Mouse (Mus musculus) hindbrain, embryonic 16.5 days (tissue): ENCODE measurements at regions not wholly inside any gene's neighbourhood (a gene's known extent, or its start where the extent isn't known, plus 50 kb on each side); places are given as distances from the start of the nearest gene placed in this dataset.

Experiments used
- ATAC-seq: fragments of 200-750 bp; cut with Nextera tagmentation; 2 replicates; pipeline ENCODE4 v1.8.0; 2017; ENCODE audit warnings: moderate TSS enrichment, moderate library complexity
- H3K27ac ChIP-seq: fragments of 300-500 bp; sonication (generic); 2 replicates; pipeline ENCODE4 v1.5.1; 2014; ENCODE audit warnings: low read depth, mild to moderate bottlenecking, control low read depth, low read length, moderate library complexity
- H3K27me3 ChIP-seq: fragments of 300-500 bp; sonication (generic); replicated peaks from 2 replicates; pipeline ENCODE4 v1.6.1; 2014; ENCODE audit warnings: low read length; ENCODE audit not compliant: control insufficient read depth, insufficient read depth
- H3K36me3 ChIP-seq: fragments of 300-500 bp; sonication (generic); 2 replicates; pipeline ENCODE4 v1.6.1; 2014; ENCODE audit warnings: mild to moderate bottlenecking, low read length, moderate library complexity, mixed read lengths; ENCODE audit not compliant: control insufficient read depth, insufficient read depth
- H3K4me1 ChIP-seq: fragments of 300-500 bp; sonication (generic); 2 replicates; pipeline ENCODE4 v1.6.1; 2014; ENCODE audit warnings: low read depth, low read length; ENCODE audit not compliant: control insufficient read depth, insufficient read depth
- H3K4me2 ChIP-seq: fragments of 300-500 bp; sonication (generic); 2 replicates; pipeline ENCODE4 v1.6.1; 2014; ENCODE audit warnings: mild to moderate bottlenecking, low read length, control low read depth, moderate library complexity
- H3K4me3 ChIP-seq: fragments of 300-500 bp; sonication (generic); 2 replicates; pipeline ENCODE4 v1.5.1; 2014; ENCODE audit warnings: mild to moderate bottlenecking, low read length, control low read depth, moderate library complexity
- H3K9ac ChIP-seq: fragments of 300-500 bp; sonication (generic); 2 replicates; pipeline ENCODE4 v1.6.1; 2014; ENCODE audit warnings: low read depth, mild to moderate bottlenecking, control low read depth, low read length, moderate library complexity
- H3K9me3 ChIP-seq: fragments of 300-500 bp; sonication (generic); 2 replicates; pipeline ENCODE4 v1.6.1; 2014; ENCODE audit warnings: mild to moderate bottlenecking, low read length, moderate library complexity; ENCODE audit not compliant: control insufficient read depth
- WGBS: fragments of 180-500 bp; shearing (Covaris S2); extraction: QIAGEN DNeasy Blood & Tissue Kit; methylation state at CpG from one replicate; pipeline ENCODE4 v1.1.7; 2014; 5-methylcytosine and 5-hydroxymethylcytosine counted together

GRCm38 (mm10) chr1:183826300-183826699 lies 186.8 kb upstream of the Dusp10 start:
- no peaks in the 10 kb centered on the region for H3K36me3 ChIP-seq
- no peaks in the 10 kb centered on the region for H3K4me1 ChIP-seq

GRCm38 (mm10) chr1:183845135-183845534 lies 168.0 kb upstream of the Dusp10 start:
- no peak overlapping the region for H3K27ac ChIP-seq
- no peaks in the 10 kb centered on the region for H3K36me3 ChIP-seq
- ATAC-seq, result no peak
- no peak overlapping the region for H3K9ac ChIP-seq
- WGBS, result 72% methylated on average over 4 of the region's 4 CpGs
- no peaks in the 10 kb centered on the region for H3K27me3 ChIP-seq
- H3K4me1 ChIP-seq, result no peaks in the 10 kb centered on the region
- H3K4me2 ChIP-seq, result no peak overlapping the region
- H3K9me3 ChIP-seq, result no peaks in the 10 kb centered on the region
- H3K4me3 ChIP-seq, result no peak overlapping the region

More at GRCm38 (mm10) chr1:183826300-183826699, 186.8 kb upstream of the Dusp10 start:
- Histone ChIP-seq H3K9me3 (no peaks in the 10 kb centered on the region), H3K4me2 (no peak overlapping the region), H3K27ac (no peak overlapping the region), H3K27me3 (no peaks in the 10 kb centered on the region), H3K4me3 (no peak overlapping the region), H3K9ac (no peak overlapping the region)
- 29% methylated on average over 4 of the region's 4 CpGs for WGBS
- no peak for ATAC-seq

- Histone ChIP-seq H3K9ac (no peak overlapping the region), H3K4me1 (no peaks in the 10 kb centered on the region), H3K4me2 (no peak overlapping the region), H3K9me3 (no peaks in the 10 kb centered on the region), H3K27ac (no peak overlapping the region), H3K36me3 (no peaks in the 10 kb centered on the region), H3K4me3 (no peak overlapping the region), H3K27me3 (no peaks in the 10 kb centered on the region)
- no peak for ATAC-seq
- WGBS, result 80% methylated on average over 3 of the region's 3 CpGs
These were observed 159.0 kb upstream of the Dusp10 start for GRCm38 (mm10) chr1:183853956-183854613.

GRCm38 (mm10) chr1:183865111-183865510 lies 148.0 kb upstream of the Dusp10 start:
- no peak overlapping the region for H3K4me3 ChIP-seq
- H3K9ac ChIP-seq, result no peak overlapping the region
- no peaks in the 10 kb centered on the region for H3K4me1 ChIP-seq
- ATAC-seq, result no peak
- H3K27me3 ChIP-seq, result no peaks in the 10 kb centered on the region
- H3K9me3 ChIP-seq, result no peaks in the 10 kb centered on the region
- H3K4me2 ChIP-seq, result no peak overlapping the region
- no peak overlapping the region for H3K27ac ChIP-seq
- no peaks in the 10 kb centered on the region for H3K36me3 ChIP-seq
- WGBS, result 83% methylated on average over 4 of the region's 4 CpGs

- no peaks in the 10 kb centered on the region for H3K27me3 ChIP-seq
- no peak overlapping the region for H3K4me2 ChIP-seq
- no peak overlapping the region for H3K4me3 ChIP-seq
- H3K36me3 ChIP-seq, result no peaks in the 10 kb centered on the region
- H3K27ac ChIP-seq, result no peak overlapping the region
- 96% methylated on average over 3 of the region's 3 CpGs for WGBS
- no peaks in the 10 kb centered on the region for H3K4me1 ChIP-seq
- ATAC-seq, result no peak
- H3K9ac ChIP-seq, result no peak overlapping the region
- H3K9me3 ChIP-seq, result no peaks in the 10 kb centered on the region
These were observed 147.5 kb upstream of the Dusp10 start for GRCm38 (mm10) chr1:183865586-183865985.

GRCm38 (mm10) chr1:183868965-183869364 lies 144.1 kb upstream of the Dusp10 start:
- no peaks in the 10 kb centered on the region for H3K36me3 ChIP-seq
- 97% methylated on average over 5 of the region's 5 CpGs for WGBS
- no peak for ATAC-seq

GRCm38 (mm10) chr1:183895936-183896335 lies 117.2 kb upstream of the Dusp10 start:
- no peak overlapping the region for H3K27ac ChIP-seq
- H3K9ac ChIP-seq, result no peak overlapping the region
- 87% methylated on average over 3 of the region's 3 CpGs for WGBS
- H3K4me3 ChIP-seq, result no peak overlapping the region
- no peaks in the 10 kb centered on the region for H3K4me1 ChIP-seq
- H3K27me3 ChIP-seq, result no peaks in the 10 kb centered on the region
- no peaks in the 10 kb centered on the region for H3K9me3 ChIP-seq
- H3K36me3 ChIP-seq, result no peaks in the 10 kb centered on the region
- no peak for ATAC-seq
- no peak overlapping the region for H3K4me2 ChIP-seq

More at GRCm38 (mm10) chr1:183868965-183869364, 144.1 kb upstream of the Dusp10 start:
- H3K27me3 ChIP-seq, result no peaks in the 10 kb centered on the region
- H3K9ac ChIP-seq, result no peak overlapping the region
- H3K9me3 ChIP-seq, result no peaks in the 10 kb centered on the region
- no peak overlapping the region for H3K4me2 ChIP-seq
- H3K4me1 ChIP-seq, result no peaks in the 10 kb centered on the region
- no peak overlapping the region for H3K27ac ChIP-seq
- H3K4me3 ChIP-seq, result no peak overlapping the region

- no peak for ATAC-seq
These were observed 115.0 kb upstream of the Dusp10 start for GRCm38 (mm10) chr1:183898091-183898490.

GRCm38 (mm10) chr1:183904564-183904963 lies 108.5 kb upstream of the Dusp10 start:
- Histone ChIP-seq H3K27me3 (no peaks in the 10 kb centered on the region), H3K9ac (no peak overlapping the region), H3K4me3 (no peak overlapping the region), H3K27ac (no peak overlapping the region), H3K4me1 (no peaks in the 10 kb centered on the region), H3K4me2 (no peak overlapping the region), H3K36me3 (no peaks in the 10 kb centered on the region), H3K9me3 (no peaks in the 10 kb centered on the region)
- ATAC-seq, result no peak
- WGBS, result 84% methylated on average over 7 of the region's 7 CpGs

More at GRCm38 (mm10) chr1:183898091-183898490, 115.0 kb upstream of the Dusp10 start:
- H3K27me3 ChIP-seq, result no peaks in the 10 kb centered on the region
- H3K27ac ChIP-seq, result no peak overlapping the region
- H3K36me3 ChIP-seq, result no peaks in the 10 kb centered on the region
- 62% methylated on average over 3 of the region's 3 CpGs for WGBS
- H3K4me2 ChIP-seq, result no peak overlapping the region
- H3K9ac ChIP-seq, result no peak overlapping the region
- H3K9me3 ChIP-seq, result no peaks in the 10 kb centered on the region
- H3K4me3 ChIP-seq, result no peak overlapping the region
- H3K4me1 ChIP-seq, result no peaks in the 10 kb centered on the region
